Mouse (Mus musculus) heart, embryonic 14.5 days (tissue): ENCODE data around the gene Igf1. TPM values are rescaled to one million over a fixed set of nuclear protein-coding genes. Genes with fewer than 3 reads are reported as not detected.

Source experiments
- ATAC-seq: fragments of 200-750 bp; cut with Nextera tagmentation; 2 replicates; pipeline ENCODE4 v1.8.0; 2017; ENCODE audit warnings: low read depth, moderate TSS enrichment; ENCODE audit not compliant: insufficient number of reproducible peaks, insufficient read depth, low FRiP score
- H3K27ac ChIP-seq, 2 experiments: fragments of 200-500 bp in 1 of 2; fragments of 300-500 bp in 1 of 2; sonication (generic) in 1 of 2; replicated peaks in 1 of 2; 2 replicates each; pipeline ENCODE4 v1.5.1; 2012 to 2014; ENCODE audit warnings: low read depth in 2 of 2, low read length in 2 of 2, control low read depth in 1 of 2, mild to moderate bottlenecking in 1 of 2, mixed read lengths in 1 of 2; ENCODE audit not compliant: control insufficient read depth in 1 of 2, insufficient read depth in 1 of 2
- H3K27me3 ChIP-seq: fragments of 300-500 bp; sonication (generic); 2 replicates; pipeline ENCODE4 v1.6.1; 2014; ENCODE audit warnings: mild to moderate bottlenecking, low read length, control low read depth; ENCODE audit not compliant: control insufficient read depth, insufficient read depth
- H3K36me3 ChIP-seq: fragments of 300-500 bp; sonication (generic); 2 replicates; pipeline ENCODE4 v1.6.1; 2014; ENCODE audit warnings: mild to moderate bottlenecking, control low read depth, low read length, mixed read lengths; ENCODE audit not compliant: control insufficient read depth, insufficient read depth
- H3K4me1 ChIP-seq, 2 experiments: fragments of 200-500 bp in 1 of 2; fragments of 300-500 bp in 1 of 2; sonication (generic) in 1 of 2; 2 replicates each; pipeline ENCODE4 v1.6.1; 2012 to 2014; ENCODE audit warnings: low read length in 2 of 2, control low read depth in 1 of 2, mixed read lengths in 1 of 2; ENCODE audit not compliant: control insufficient read depth in 2 of 2, insufficient read depth in 2 of 2
- H3K4me2 ChIP-seq: fragments of 300-500 bp; sonication (generic); 2 replicates; pipeline ENCODE4 v1.6.1; 2014; ENCODE audit warnings: mild to moderate bottlenecking, low read length
- H3K4me3 ChIP-seq, 2 experiments: fragments of 200-500 bp in 1 of 2; fragments of 300-500 bp in 1 of 2; sonication (generic) in 1 of 2; 2 replicates each; pipeline ENCODE4 v1.5.1; 2012 to 2014; ENCODE audit warnings: low read length in 2 of 2, mild to moderate bottlenecking in 2 of 2, control low read depth in 1 of 2, low read depth in 1 of 2, moderate library complexity in 1 of 2; ENCODE audit not compliant: control insufficient read depth in 1 of 2, insufficient read depth in 1 of 2
- H3K9ac ChIP-seq: fragments of 300-500 bp; sonication (generic); 2 replicates; pipeline ENCODE4 v1.6.1; 2014; ENCODE audit warnings: mild to moderate bottlenecking, low read length
- H3K9me3 ChIP-seq: fragments of 300-500 bp; sonication (generic); 2 replicates; pipeline ENCODE4 v1.6.1; 2016; ENCODE audit warnings: low read length, control low read depth; ENCODE audit not compliant: control insufficient read depth
- WGBS: fragments of 180-500 bp; shearing (Covaris S2); extraction: QIAGEN DNeasy Blood & Tissue Kit; methylation state at CpG from one replicate; pipeline ENCODE4 v1.1.7; 2014; 5-methylcytosine and 5-hydroxymethylcytosine counted together
- polyA plus RNA-seq: library from polyadenylated mRNA; unstranded; fragments of >200 nt; fragmentation: Nextera tagmentation; extraction: Ambion mirVana; gene quantifications from 2 replicates; pipeline ENCODE4 v1.2.1, GENCODE M21; 2014

Igf1 gene
- polyA plus RNA-seq, result 37.1 and 46.9 TPM in 2 replicates

DNA sequence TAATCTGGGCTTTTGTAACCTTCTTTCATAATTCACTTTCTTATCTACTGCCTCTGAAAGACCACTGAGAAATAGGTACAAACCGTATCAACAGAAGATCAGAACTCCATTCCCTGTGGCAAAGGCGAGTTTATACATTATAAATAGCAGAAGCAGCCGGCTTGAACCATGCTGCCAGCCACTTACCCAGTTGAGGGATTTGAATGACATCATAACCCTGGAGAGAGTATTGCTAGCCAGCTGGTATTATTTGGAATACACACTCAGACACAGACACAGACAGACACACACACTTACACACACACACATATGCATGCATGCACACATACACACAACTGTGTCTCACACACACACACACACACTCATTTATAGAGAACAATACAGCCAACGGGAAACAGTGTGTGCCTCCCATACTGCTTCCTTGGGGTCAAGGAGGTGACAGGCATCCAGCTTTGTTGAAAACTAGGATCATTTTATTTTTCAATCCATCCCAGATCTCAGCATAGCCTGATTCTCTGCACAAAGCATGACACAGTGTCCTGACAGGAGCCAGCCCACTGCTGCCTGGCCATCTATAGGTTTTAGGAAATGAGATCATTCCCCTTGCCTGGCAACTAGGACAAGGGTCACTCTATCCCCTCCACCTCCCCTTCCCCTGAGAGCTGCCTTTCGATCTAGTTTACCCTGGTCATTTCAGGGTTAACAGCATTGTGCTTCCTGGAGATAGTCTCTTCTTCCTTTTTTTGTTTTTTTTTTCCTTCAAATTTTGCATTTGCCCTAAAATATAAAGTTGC lies at the start of gene Igf1:
Gene Igf1, plus strand, starts transcription at position 253 of the 794 bp plus-strand sequence.
- 0 out of 2 replicates have a peak, but pooled peaks have one; percentile 46 for ATAC-seq
- Histone ChIP-seq H3K4me2 (peak within 1 kb of the TSS; percentile 82), H3K9me3 (no peaks in the 10 kb centered on the region), H3K4me3 (peak within 1 kb of the TSS; percentile 32 to 68; a peak in 3 of 4 replicates), H3K4me1 (peaks cover 25 to 51% of the 10 kb centered on the region in 2 experiments), H3K36me3 (no peaks in the 10 kb centered on the region), H3K27ac (peak within 1 kb of the TSS; percentile 61 to 86), H3K9ac (peak within 1 kb of the TSS; percentile 85), H3K27me3 (no peaks in the 10 kb centered on the region)
- WGBS, result 16% methylated on average over 5 of the region's 5 CpGs

DNA sequence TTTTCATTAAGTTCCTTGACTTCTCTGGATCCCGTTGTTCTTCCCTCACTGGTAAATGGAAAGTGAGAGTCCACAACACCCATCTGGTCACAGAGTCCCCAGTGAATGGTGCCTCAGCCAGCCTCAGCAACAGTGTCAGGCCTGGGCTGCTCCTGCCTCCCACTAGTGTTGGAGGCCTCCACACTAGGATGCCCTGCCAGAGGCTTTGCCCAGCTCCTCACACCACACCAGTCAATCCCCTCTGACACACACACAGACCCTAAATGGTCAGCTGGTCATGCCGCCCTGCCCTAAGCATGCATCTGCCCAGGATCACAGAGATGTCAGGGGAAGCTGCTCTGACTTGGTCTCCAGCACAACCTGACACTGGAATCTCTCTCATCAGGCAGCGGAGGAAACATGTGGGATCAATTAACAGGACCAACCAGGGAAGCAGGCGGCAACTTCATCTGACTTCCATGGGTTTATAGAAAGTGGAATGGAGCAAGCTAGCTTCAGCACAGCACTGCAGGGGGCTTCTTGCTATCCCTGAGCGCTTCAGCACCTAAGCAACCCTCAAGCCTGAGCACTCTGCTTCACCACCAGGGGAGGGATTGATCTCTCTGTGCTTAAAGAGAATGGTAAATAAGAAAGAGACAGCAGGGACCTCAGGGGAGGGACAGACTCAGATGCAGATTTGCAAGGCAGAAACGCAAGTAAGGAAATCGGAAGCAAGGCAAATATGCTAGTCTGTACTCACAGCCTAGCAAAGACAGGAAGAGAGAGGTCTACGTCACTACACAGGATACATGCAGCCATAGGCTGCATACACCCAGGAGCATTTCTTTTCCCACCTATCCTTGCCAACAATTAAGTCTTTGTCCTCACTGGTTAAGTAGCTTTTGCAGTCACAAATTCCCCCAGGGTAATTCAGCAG lies 45.6 kb upstream of the Igf1 start:
- Histone ChIP-seq H3K4me1 (peaks cover 0 to 7% of the 10 kb centered on the region in 2 experiments; a peak in 2 of 4 replicates), H3K27me3 (no peaks in the 10 kb centered on the region), H3K9me3 (no peaks in the 10 kb centered on the region), H3K4me3 (no peak overlapping the region), H3K36me3 (no peaks in the 10 kb centered on the region), H3K4me2 (peak overlapping the region; percentile 15), H3K27ac (no peak overlapping the region; a peak in 1 of 4 replicates), H3K9ac (peak overlapping the region; percentile 0; the same call in 1 of the 2 replicates)
- no peak for ATAC-seq
- WGBS, result 16% methylated on average over 8 of the region's 8 CpGs

DNA sequence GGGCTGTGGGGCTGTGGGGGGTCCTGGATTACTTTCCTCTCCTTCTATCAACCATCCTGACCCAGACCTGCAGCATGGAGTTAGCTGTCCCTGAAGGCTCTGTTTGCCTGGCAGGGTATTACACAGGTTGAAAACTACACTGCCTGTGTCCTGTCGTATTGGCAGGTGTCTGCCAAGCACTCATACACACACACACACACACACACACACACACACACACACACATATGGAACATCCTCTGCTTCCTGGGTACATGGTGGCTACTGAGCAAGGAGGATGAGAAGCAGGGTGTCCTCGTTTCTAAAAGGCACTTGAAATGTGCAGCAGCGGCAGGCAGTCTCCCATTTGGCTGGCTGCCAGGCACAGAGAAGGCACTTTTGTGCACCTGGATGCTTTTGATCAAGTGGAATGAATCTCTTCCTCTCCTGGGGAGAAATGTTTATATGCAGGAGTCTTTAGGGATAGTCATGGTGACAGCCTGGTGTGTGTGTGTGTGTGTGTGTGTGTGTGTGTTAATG lies 44.9 kb upstream of the Igf1 start:
- no peaks in the 10 kb centered on the region for H3K27me3 ChIP-seq
- 9% methylated on average over 3 of the region's 3 CpGs for WGBS
- H3K27ac ChIP-seq, result no peak overlapping the region
- no peak for ATAC-seq
- H3K4me2 ChIP-seq, result peak overlapping the region; percentile 15
- peaks cover 0 to 7% of the 10 kb centered on the region in 2 experiments; a peak in 2 of 4 replicates for H3K4me1 ChIP-seq
- no peaks in the 10 kb centered on the region for H3K36me3 ChIP-seq
- no peak overlapping the region for H3K4me3 ChIP-seq
- H3K9me3 ChIP-seq, result no peaks in the 10 kb centered on the region
- peak overlapping the region; percentile 0; the same call in 1 of the 2 replicates for H3K9ac ChIP-seq

DNA sequence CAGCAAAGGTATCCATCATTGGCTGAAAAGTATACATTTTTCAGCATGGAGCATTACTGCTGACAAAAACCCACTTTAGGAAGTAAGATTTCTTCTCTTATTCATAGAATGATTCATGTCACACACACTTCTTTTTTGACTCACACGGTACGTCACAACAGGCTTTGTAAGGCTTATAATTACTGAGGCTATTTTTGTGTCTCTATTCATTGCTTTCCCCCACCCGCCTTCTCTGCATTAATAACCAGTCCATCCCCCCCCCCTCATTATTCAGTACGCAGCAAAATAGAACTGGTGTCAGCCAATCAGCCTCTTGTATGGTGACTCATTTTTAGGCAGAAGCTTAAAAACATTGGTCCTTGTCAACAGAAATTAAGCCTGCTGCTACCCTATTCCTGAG lies 41.2 kb upstream of the Igf1 start:
- Histone ChIP-seq H3K27me3 (no peaks in the 10 kb centered on the region), H3K4me2 (no peak overlapping the region), H3K9ac (no peak overlapping the region), H3K27ac (no peak overlapping the region), H3K4me3 (no peak overlapping the region), H3K9me3 (no peaks in the 10 kb centered on the region), H3K4me1 (peaks cover 0 to 7% of the 10 kb centered on the region in 2 experiments; a peak in 2 of 4 replicates), H3K36me3 (no peaks in the 10 kb centered on the region)
- WGBS, result 71% methylated on average over 4 of the region's 4 CpGs
- ATAC-seq, result no peak

DNA sequence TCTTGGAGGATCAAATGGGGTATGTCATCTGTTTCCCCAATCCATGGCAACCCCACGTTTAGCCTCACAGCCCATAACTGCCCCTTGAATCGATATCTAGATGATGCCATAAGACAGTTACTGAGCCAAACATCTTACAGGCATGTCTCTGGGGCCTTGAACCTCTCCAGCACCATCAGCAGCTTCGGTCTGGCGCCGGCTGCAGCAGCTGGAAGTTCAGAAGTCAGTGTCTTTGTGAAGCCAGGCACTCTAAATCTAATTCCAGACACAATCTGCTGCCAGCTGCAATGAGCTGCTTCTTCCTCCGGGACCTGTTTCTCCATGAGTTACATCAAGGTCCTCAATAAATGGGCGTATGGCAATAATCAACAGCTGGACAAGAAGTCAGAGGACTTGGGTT lies 40.3 kb upstream of the Igf1 start:
- peaks cover 0 to 2% of the 10 kb centered on the region in 2 experiments; a peak in 2 of 4 replicates for H3K4me1 ChIP-seq
- H3K27me3 ChIP-seq, result no peaks in the 10 kb centered on the region
- H3K27ac ChIP-seq, result no peak overlapping the region
- no peaks in the 10 kb centered on the region for H3K36me3 ChIP-seq
- WGBS, result 80% methylated on average over 7 of the region's 7 CpGs
- no peak overlapping the region for H3K4me3 ChIP-seq
- H3K4me2 ChIP-seq, result no peak overlapping the region
- ATAC-seq, result no peak
- H3K9me3 ChIP-seq, result no peaks in the 10 kb centered on the region
- H3K9ac ChIP-seq, result no peak overlapping the region

DNA sequence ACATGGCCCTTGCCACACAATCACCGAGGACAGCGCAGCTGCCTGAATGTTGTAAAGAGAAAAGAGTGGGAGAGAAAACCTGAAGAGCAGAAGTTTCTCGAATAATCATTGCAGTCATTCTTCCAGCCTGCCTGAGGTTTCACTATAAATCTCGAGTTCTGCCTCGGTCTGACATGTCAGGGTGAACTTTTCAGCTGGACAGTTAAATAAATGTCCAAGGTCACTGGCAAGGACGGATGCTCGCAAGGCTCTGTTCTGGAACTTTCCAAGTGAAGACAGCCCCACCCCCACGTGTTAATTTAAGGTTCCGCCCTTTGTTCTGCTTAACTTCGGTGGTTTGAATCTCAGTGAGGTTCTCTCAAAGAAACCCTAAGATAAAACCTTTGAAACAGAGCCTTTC lies 36.2 kb upstream of the Igf1 start:
- Histone ChIP-seq H3K4me2 (no peak overlapping the region), H3K27me3 (no peaks in the 10 kb centered on the region), H3K36me3 (no peaks in the 10 kb centered on the region), H3K4me3 (no peak overlapping the region), H3K4me1 (no peaks in the 10 kb centered on the region), H3K9ac (no peak overlapping the region), H3K9me3 (no peaks in the 10 kb centered on the region), H3K27ac (no peak overlapping the region)
- no peak for ATAC-seq
- WGBS, result 71% methylated on average over 10 of the region's 10 CpGs

DNA sequence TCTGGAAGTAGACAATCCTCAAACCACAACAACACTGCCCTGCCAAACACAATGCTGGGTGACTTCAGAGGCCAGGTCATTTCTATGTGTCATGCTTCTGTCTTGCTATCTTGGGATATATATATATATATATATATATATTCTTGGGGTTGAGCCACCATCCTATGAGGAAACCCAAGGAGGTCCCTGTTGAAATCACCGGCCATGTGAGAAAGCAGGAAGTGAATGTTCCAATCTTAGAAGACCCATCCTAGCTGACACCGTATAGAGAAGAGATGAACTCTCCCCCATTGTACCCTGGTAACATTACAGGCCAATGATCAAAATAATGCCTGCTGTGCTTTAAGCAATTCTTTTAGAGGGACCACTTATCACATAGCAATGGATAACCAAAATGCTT lies 28.1 kb upstream of the Igf1 start:
- no peak for ATAC-seq
- Histone ChIP-seq H3K27me3 (no peaks in the 10 kb centered on the region), H3K27ac (no peak overlapping the region), H3K4me2 (no peak overlapping the region), H3K9me3 (no peaks in the 10 kb centered on the region), H3K4me1 (no peaks in the 10 kb centered on the region), H3K9ac (no peak overlapping the region), H3K4me3 (no peak overlapping the region), H3K36me3 (no peaks in the 10 kb centered on the region)
- whole genome bisulfite sequencing, result 80% methylated on average over 2 of the region's 2 CpGs
